Mouse (Mus musculus): Measurements from ENCODE around the gene Paxx.

- TF ChIP-seq CTCF (IDR thresholded peaks at IDR 0.05; ENCODE audit: extremely low read depth, insufficient read length, insufficient replicate concordance, low read depth, low read length) (no peak), POLR2A (IDR thresholded peaks at IDR 0.05; ENCODE audit: low read depth, low read length) (no peak)
Measured at GRCm38 (mm10) chr2:25429435-25430180, 31.3 kb downstream of the Paxx start.

All from small intestine, adult 2 months (tissue).